Mouse (Mus musculus) midbrain, embryonic 10.5 days (tissue): ENCODE measurements at regions not wholly inside any gene's neighbourhood (a gene's known extent, or its start where the extent isn't known, plus 50 kb on each side); places are given as distances from the start of the nearest gene placed in this dataset.
A peak's percentile ranks its signal among the peaks of the same experiment; 100 is the strongest.

Source experiments
- DNase-seq: peaks from one replicate; pipeline ENCODE4 v3.0.0-alpha.2; 2017; ENCODE audit warnings: low spot score
- H3K27ac ChIP-seq: fragments of 300-500 bp; sonication (generic); replicated peaks from 2 replicates; pipeline ENCODE4 v1.5.1; 2016; ENCODE audit warnings: mild to moderate bottlenecking
- H3K27me3 ChIP-seq: fragments of 300-500 bp; sonication (generic); 2 replicates; pipeline ENCODE4 v1.6.1; 2016; ENCODE audit warnings: low read depth, mild to moderate bottlenecking; ENCODE audit not compliant: poor library complexity, severe bottlenecking
- H3K36me3 ChIP-seq: fragments of 300-500 bp; sonication (generic); 2 replicates; pipeline ENCODE4 v1.6.1; 2016; ENCODE audit warnings: mild to moderate bottlenecking, moderate library complexity
- H3K4me1 ChIP-seq: fragments of 300-500 bp; sonication (generic); 2 replicates; pipeline ENCODE4 v1.6.1; 2016
- H3K4me3 ChIP-seq: fragments of 300-500 bp; sonication (generic); 2 replicates; pipeline ENCODE4 v1.5.1; 2016; ENCODE audit warnings: mild to moderate bottlenecking, moderate library complexity
- H3K9me3 ChIP-seq: fragments of 300-500 bp; sonication (generic); replicated peaks from 2 replicates; pipeline ENCODE4 v1.6.1; 2016; ENCODE audit warnings: mild to moderate bottlenecking
- WGBS: fragments of 180-500 bp; shearing (Covaris S2); methylation state at CpG from one replicate; pipeline ENCODE4 v1.1.7; 2016; 5-methylcytosine and 5-hydroxymethylcytosine counted together

- DNase-seq: no peak
- H3K9me3 ChIP-seq: no peaks in the 10 kb centered on the region
- H3K4me3 ChIP-seq: no peak overlapping the region
- peaks cover 17% of the 10 kb centered on the region for H3K4me1 ChIP-seq
- 90% methylated on average over 6 of the region's 6 CpGs for WGBS
- no peaks in the 10 kb centered on the region for H3K36me3 ChIP-seq
- H3K27ac ChIP-seq: no peak overlapping the region
- no peaks in the 10 kb centered on the region; the same call in 1 of the 2 replicates for H3K27me3 ChIP-seq
Measured at GRCm38 (mm10) chr5:96919149-96919548, 78.3 kb upstream of the Bmp2k start.

GRCm38 (mm10) chr5:96921037-96921436 lies 76.5 kb upstream of the Bmp2k start:
- H3K27ac ChIP-seq: 0 out of 2 replicates have a peak overlapping the region, but pooled peaks have one; percentile 23
- WGBS: 93% methylated on average over 6 of the region's 6 CpGs

GRCm38 (mm10) chr5:96921511-96921910 lies 76.0 kb upstream of the Bmp2k start:
- Histone ChIP-seq H3K27ac (peak overlapping the region; percentile 38; the same call in 1 of the 2 replicates), H3K9me3 (no peaks in the 10 kb centered on the region), H3K27me3 (no peaks in the 10 kb centered on the region; the same call in 1 of the 2 replicates), H3K36me3 (no peaks in the 10 kb centered on the region), H3K4me3 (no peak overlapping the region), H3K4me1 (peaks cover 17% of the 10 kb centered on the region)
- WGBS: 88% methylated on average over 6 of the region's 6 CpGs
- DNase-seq: no peak

More at GRCm38 (mm10) chr5:96921037-96921436, 76.5 kb upstream of the Bmp2k start:
- Histone ChIP-seq H3K9me3 (no peaks in the 10 kb centered on the region), H3K4me1 (peaks cover 17% of the 10 kb centered on the region), H3K27me3 (no peaks in the 10 kb centered on the region; the same call in 1 of the 2 replicates), H3K36me3 (no peaks in the 10 kb centered on the region), H3K4me3 (no peak overlapping the region)
- no peak for DNase-seq

GRCm38 (mm10) chr5:96921973-96922715 lies 75.3 kb upstream of the Bmp2k start:
- no peak for DNase-seq
- 77% methylated on average over 11 of the region's 11 CpGs for WGBS
- no peaks in the 10 kb centered on the region; the same call in 1 of the 2 replicates for H3K27me3 ChIP-seq
- no peaks in the 10 kb centered on the region for H3K36me3 ChIP-seq
- peak overlapping the region; percentile 47 for H3K27ac ChIP-seq
- H3K9me3 ChIP-seq: no peaks in the 10 kb centered on the region
- no peak overlapping the region for H3K4me3 ChIP-seq
- peaks cover 17% of the 10 kb centered on the region for H3K4me1 ChIP-seq

GRCm38 (mm10) chr5:96922716-96923076 lies 74.8 kb upstream of the Bmp2k start:
- no peaks in the 10 kb centered on the region; the same call in 1 of the 2 replicates for H3K27me3 ChIP-seq
- WGBS: 45% methylated on average over 4 of the region's 4 CpGs
- no peaks in the 10 kb centered on the region for H3K36me3 ChIP-seq
- H3K9me3 ChIP-seq: no peaks in the 10 kb centered on the region
- H3K27ac ChIP-seq: peak overlapping the region; percentile 47; the same call in 1 of the 2 replicates
- no peak overlapping the region for H3K4me3 ChIP-seq
- peaks cover 15% of the 10 kb centered on the region for H3K4me1 ChIP-seq
- DNase-seq: no peak

GRCm38 (mm10) chr5:96923526-96923925 lies 74.0 kb upstream of the Bmp2k start:
- Histone ChIP-seq H3K36me3 (no peaks in the 10 kb centered on the region), H3K27ac (no peak overlapping the region)

GRCm38 (mm10) chr5:96924736-96925429 lies 72.6 kb upstream of the Bmp2k start:
- 91% methylated on average over 7 of the region's 7 CpGs for WGBS

More at GRCm38 (mm10) chr5:96923526-96923925, 74.0 kb upstream of the Bmp2k start:
- no peak for DNase-seq
- Histone ChIP-seq H3K4me3 (no peak overlapping the region), H3K9me3 (no peaks in the 10 kb centered on the region), H3K27me3 (no peaks in the 10 kb centered on the region; the same call in 1 of the 2 replicates), H3K4me1 (peaks cover 11% of the 10 kb centered on the region)
- WGBS: 90% methylated on average over 1 of the region's 1 CpGs

GRCm38 (mm10) chr5:96925943-96926342 lies 71.5 kb upstream of the Bmp2k start:
- no peak for DNase-seq
- Histone ChIP-seq H3K27ac (no peak overlapping the region), H3K4me3 (no peak overlapping the region), H3K36me3 (no peaks in the 10 kb centered on the region), H3K9me3 (no peaks in the 10 kb centered on the region), H3K4me1 (peaks cover 11% of the 10 kb centered on the region), H3K27me3 (no peaks in the 10 kb centered on the region; the same call in 1 of the 2 replicates)
- 76% methylated on average over 2 of the region's 2 CpGs for WGBS

More at GRCm38 (mm10) chr5:96924736-96925429, 72.6 kb upstream of the Bmp2k start:
- Histone ChIP-seq H3K4me3 (no peak overlapping the region), H3K27me3 (no peaks in the 10 kb centered on the region; the same call in 1 of the 2 replicates), H3K27ac (no peak overlapping the region), H3K4me1 (peaks cover 11% of the 10 kb centered on the region), H3K9me3 (no peaks in the 10 kb centered on the region), H3K36me3 (no peaks in the 10 kb centered on the region)
- DNase-seq: no peak

GRCm38 (mm10) chr5:96931091-96931490 lies 66.4 kb upstream of the Bmp2k start:
- no peaks in the 10 kb centered on the region for H3K27me3 ChIP-seq
- no peak for DNase-seq
- no peaks in the 10 kb centered on the region for H3K4me1 ChIP-seq
- H3K9me3 ChIP-seq: no peaks in the 10 kb centered on the region
- WGBS: 61% methylated on average over 2 of the region's 2 CpGs
- H3K27ac ChIP-seq: no peak overlapping the region
- no peak overlapping the region for H3K4me3 ChIP-seq
- no peaks in the 10 kb centered on the region for H3K36me3 ChIP-seq

- no peak overlapping the region for H3K4me3 ChIP-seq
- 62% methylated on average over 4 of the region's 4 CpGs for WGBS
- no peaks in the 10 kb centered on the region for H3K27me3 ChIP-seq
- no peak overlapping the region for H3K27ac ChIP-seq
- DNase-seq: no peak
- H3K9me3 ChIP-seq: no peaks in the 10 kb centered on the region
- H3K36me3 ChIP-seq: no peaks in the 10 kb centered on the region
- no peaks in the 10 kb centered on the region for H3K4me1 ChIP-seq
Measured at GRCm38 (mm10) chr5:96931576-96932152, 65.8 kb upstream of the Bmp2k start.

- Histone ChIP-seq H3K36me3 (no peaks in the 10 kb centered on the region), H3K4me1 (peaks cover 7% of the 10 kb centered on the region; the same call in 1 of the 2 replicates), H3K27me3 (no peaks in the 10 kb centered on the region), H3K4me3 (no peak overlapping the region), H3K9me3 (no peaks in the 10 kb centered on the region), H3K27ac (no peak overlapping the region)
- no peak for DNase-seq
- WGBS: 87% methylated on average over 3 of the region's 3 CpGs
Measured at GRCm38 (mm10) chr5:96936239-96936638, 61.2 kb upstream of the Bmp2k start.

- no peaks in the 10 kb centered on the region for H3K9me3 ChIP-seq
- H3K4me3 ChIP-seq: no peak overlapping the region
- H3K36me3 ChIP-seq: no peaks in the 10 kb centered on the region
- DNase-seq: no peak
- H3K27ac ChIP-seq: no peak overlapping the region
- 87% methylated on average over 11 of the region's 11 CpGs for WGBS
- H3K27me3 ChIP-seq: no peaks in the 10 kb centered on the region
- H3K4me1 ChIP-seq: peaks cover 7% of the 10 kb centered on the region; the same call in 1 of the 2 replicates
Measured at GRCm38 (mm10) chr5:96938718-96939117, 58.8 kb upstream of the Bmp2k start.
